Mouse (Mus musculus): Measurements from ENCODE around the gene Myo10. TPM values are rescaled to one million over a fixed set of nuclear protein-coding genes. Genes with fewer than 3 reads are reported as not detected.
A peak's percentile ranks its signal among the peaks of the same experiment; 100 is the strongest.

Myo10 gene
- polyA plus RNA-seq, 1 experiment = 20.8 TPM

DNA sequence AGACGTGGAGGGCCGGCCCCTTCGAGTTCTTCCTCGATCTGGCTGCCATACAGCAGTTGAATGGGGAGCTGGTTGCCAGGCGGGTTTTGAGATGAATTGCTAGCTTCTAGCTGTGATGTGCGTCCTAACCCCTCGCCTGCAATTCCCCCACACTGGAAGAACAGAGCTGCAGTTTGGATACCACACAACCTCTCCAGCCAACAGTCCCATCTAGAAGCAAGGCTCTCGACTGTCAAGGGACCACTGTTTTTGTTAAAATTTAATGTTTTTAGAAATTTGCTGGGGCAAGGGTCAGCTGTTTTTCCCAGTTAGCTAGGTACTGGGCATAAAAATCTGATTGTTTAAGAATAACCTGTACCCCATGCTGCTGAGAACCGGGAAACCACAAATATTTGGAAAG, 165.1 kb downstream of the Myo10 start:
- H3K4me3 ChIP-seq (ENCODE audit: low read depth, low read length) = no peak overlapping the region
- TF ChIP-seq POLR2A (IDR thresholded peaks at IDR 0.05; ENCODE audit: low read depth, low read length) = no peak
- no peak for TF ChIP-seq CTCF (IDR thresholded peaks at IDR 0.05; ENCODE audit: extremely low read depth, insufficient read length, insufficient replicate concordance, low read depth, low read length)
- H3K27ac ChIP-seq (ENCODE audit: insufficient read depth, low read depth, low read length) = no peak overlapping the region
- peaks cover 62% of the 10 kb centered on the region for H3K36me3 ChIP-seq (ENCODE audit: control insufficient read depth, insufficient read depth, low read length)
- no peaks in the 10 kb centered on the region for H3K4me1 ChIP-seq (ENCODE audit: control insufficient read depth, insufficient read depth, insufficient read length, low read length)
- H3K27me3 ChIP-seq (ENCODE audit: control insufficient read depth, insufficient read depth, low read length) = no peaks in the 10 kb centered on the region
- WGBS = 86% methylated on average over 9 of the region's 9 CpGs

DNA sequence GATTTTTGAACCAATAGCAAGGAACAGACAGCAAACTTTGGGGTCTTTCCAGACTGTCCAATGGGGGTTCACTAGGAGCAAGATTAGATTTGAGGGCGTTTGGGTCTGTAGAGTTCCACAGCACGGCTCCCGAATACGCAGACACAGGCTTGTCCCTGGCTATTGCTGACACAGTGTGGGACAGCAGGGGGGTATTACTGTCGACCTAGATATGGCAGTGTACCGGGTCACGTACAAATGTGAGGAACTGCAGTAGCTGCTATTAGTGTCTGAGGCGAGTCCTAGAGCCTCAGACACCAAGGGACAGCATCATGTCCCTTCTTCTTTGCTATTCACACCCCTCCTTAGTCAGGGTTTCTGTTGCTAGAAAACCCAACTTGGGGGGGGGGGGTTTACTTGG, 165.6 kb downstream of the Myo10 start:
- 92% methylated on average over 8 of the region's 8 CpGs for WGBS
- no peak overlapping the region for H3K27ac ChIP-seq (ENCODE audit: insufficient read depth, low read depth, low read length)
- H3K4me3 ChIP-seq (ENCODE audit: low read depth, low read length) = no peak overlapping the region
- TF ChIP-seq CTCF (IDR thresholded peaks at IDR 0.05; ENCODE audit: extremely low read depth, insufficient read length, insufficient replicate concordance, low read depth, low read length) (no peak), POLR2A (IDR thresholded peaks at IDR 0.05; ENCODE audit: low read depth, low read length) (no peak)
- H3K36me3 ChIP-seq (ENCODE audit: control insufficient read depth, insufficient read depth, low read length) = peaks cover 62% of the 10 kb centered on the region
- no peaks in the 10 kb centered on the region for H3K27me3 ChIP-seq (ENCODE audit: control insufficient read depth, insufficient read depth, low read length)
- H3K4me1 ChIP-seq (ENCODE audit: control insufficient read depth, insufficient read depth, insufficient read length, low read length) = no peaks in the 10 kb centered on the region

DNA sequence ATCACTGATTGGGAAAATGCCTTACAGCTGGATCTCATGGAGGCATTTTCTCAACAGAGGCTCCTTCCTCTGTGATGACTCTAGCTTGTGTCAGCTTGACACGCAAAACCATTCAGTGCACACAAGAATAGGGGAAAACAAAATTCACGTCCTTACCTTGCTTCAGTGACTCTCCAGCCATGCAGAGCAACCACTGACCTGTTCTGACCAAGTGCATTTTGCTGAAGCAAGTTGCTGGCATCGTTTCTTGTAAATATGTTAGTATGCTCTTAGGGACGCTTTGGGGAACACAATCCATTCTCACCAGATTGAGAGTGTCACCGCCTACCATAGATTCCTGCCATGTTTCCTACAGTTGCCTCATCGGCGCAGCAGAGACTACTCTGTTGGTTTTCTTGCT, 166.2 kb downstream of the Myo10 start:
- Histone ChIP-seq H3K27ac (ENCODE audit: insufficient read depth, low read depth, low read length) (no peak overlapping the region), H3K36me3 (ENCODE audit: control insufficient read depth, insufficient read depth, low read length) (peaks cover 63% of the 10 kb centered on the region)

DNA sequence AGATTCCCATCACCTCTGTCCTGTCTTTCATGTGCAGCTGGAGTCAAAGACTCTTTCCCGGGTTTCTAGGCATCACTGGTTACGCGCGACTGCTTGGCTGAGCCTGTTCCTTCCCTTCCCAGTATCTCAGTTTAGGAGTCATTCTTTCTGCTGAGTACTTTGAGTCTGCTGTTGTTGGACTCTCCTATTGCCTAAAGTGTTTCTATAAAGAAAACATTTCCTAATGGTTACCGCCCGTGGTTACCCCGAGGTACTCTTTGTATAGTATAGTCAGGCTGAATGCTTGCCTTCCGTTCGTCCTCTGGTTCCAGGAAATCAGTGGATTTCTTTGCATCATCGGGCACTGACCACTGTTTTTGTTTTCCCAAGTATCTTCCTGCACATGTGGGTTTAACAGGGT, 166.9 kb downstream of the Myo10 start:
- H3K27me3 ChIP-seq (ENCODE audit: control insufficient read depth, insufficient read depth, low read length) = no peaks in the 10 kb centered on the region
- TF ChIP-seq POLR2A (IDR thresholded peaks at IDR 0.05; ENCODE audit: low read depth, low read length) = no peak
- no peak for TF ChIP-seq CTCF (IDR thresholded peaks at IDR 0.05; ENCODE audit: extremely low read depth, insufficient read length, insufficient replicate concordance, low read depth, low read length)
- H3K27ac ChIP-seq (ENCODE audit: insufficient read depth, low read depth, low read length) = no peak overlapping the region
- H3K4me3 ChIP-seq (ENCODE audit: low read depth, low read length) = no peak overlapping the region
- H3K36me3 ChIP-seq (ENCODE audit: control insufficient read depth, insufficient read depth, low read length) = peaks cover 62% of the 10 kb centered on the region
- no peaks in the 10 kb centered on the region for H3K4me1 ChIP-seq (ENCODE audit: control insufficient read depth, insufficient read depth, insufficient read length, low read length)
- whole genome bisulfite sequencing = 77% methylated on average over 10 of the region's 10 CpGs

More for the DNA sequence above, 166.2 kb downstream of the Myo10 start:
- H3K4me3 ChIP-seq (ENCODE audit: low read depth, low read length) = no peak overlapping the region
- no peak for TF ChIP-seq CTCF (IDR thresholded peaks at IDR 0.05; ENCODE audit: extremely low read depth, insufficient read length, insufficient replicate concordance, low read depth, low read length)
- no peak for TF ChIP-seq POLR2A (IDR thresholded peaks at IDR 0.05; ENCODE audit: low read depth, low read length)
- WGBS = 92% methylated on average over 7 of the region's 7 CpGs
- no peaks in the 10 kb centered on the region for H3K27me3 ChIP-seq (ENCODE audit: control insufficient read depth, insufficient read depth, low read length)
- no peaks in the 10 kb centered on the region for H3K4me1 ChIP-seq (ENCODE audit: control insufficient read depth, insufficient read depth, insufficient read length, low read length)

DNA sequence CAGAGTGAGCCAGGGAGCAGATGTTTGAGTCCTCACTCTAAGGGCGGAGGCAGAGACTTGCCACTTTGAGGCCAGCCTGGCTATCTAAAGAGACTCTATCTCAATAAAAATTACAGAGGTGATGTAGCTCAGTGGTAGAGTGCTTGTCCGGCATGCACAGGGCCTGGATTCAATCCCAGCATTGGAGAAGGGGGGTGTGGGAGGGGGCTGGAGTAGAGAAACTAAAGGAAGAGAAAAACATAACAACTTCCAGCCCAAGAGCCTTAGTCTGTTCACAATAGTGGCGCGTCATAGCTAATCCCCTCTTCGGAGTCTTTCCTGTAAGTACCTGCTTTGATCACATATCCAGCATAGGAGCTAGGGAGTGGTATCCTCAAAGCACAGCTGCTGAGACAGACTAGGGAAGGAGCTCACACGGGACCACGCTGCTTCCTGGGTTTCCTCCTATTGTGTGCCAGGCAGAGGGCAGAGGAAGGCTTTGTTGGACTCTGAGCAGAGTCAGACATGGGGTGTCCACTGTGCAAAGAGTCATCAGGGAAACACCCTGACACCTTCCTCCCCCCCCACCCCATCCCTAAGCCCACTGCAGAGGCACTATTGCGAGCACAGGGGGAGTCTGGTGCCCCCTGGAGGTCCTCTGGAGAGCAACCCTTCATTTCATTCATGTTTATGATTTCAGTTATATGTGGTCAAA, 169.5 kb downstream of the Myo10 start:
- H3K36me3 ChIP-seq (ENCODE audit: control insufficient read depth, insufficient read depth, low read length) = peaks cover 55% of the 10 kb centered on the region
- no peak for TF ChIP-seq POLR2A (IDR thresholded peaks at IDR 0.05; ENCODE audit: low read depth, low read length)
- TF ChIP-seq CTCF (IDR thresholded peaks at IDR 0.05; ENCODE audit: extremely low read depth, insufficient read length, insufficient replicate concordance, low read depth, low read length) = peak; percentile 40; the same call in 1 of the 2 replicates

DNA sequence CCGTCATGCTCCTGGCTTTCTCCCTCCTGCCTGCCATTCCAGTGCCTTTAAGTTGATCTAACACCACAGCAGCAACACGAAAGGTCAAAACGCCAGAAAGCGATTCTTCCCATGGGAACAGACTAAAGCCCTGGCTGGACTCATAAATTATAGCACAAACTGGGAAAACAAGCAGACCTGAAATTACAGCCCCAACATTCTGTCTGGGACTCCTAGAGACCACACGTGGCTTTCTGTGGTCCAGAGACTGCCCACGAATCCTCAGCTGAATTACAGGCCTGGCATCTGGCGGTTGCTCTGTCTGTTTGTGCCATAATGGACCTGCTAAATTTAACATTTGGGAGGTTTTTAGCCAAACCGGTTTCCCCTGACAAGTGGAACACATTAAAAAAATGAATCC, 171.8 kb downstream of the Myo10 start:
- Histone ChIP-seq H3K27ac (ENCODE audit: insufficient read depth, low read depth, low read length) (no peak overlapping the region), H3K4me1 (ENCODE audit: control insufficient read depth, insufficient read depth, insufficient read length, low read length) (no peaks in the 10 kb centered on the region), H3K27me3 (ENCODE audit: control insufficient read depth, insufficient read depth, low read length) (no peaks in the 10 kb centered on the region), H3K36me3 (ENCODE audit: control insufficient read depth, insufficient read depth, low read length) (peaks cover 48% of the 10 kb centered on the region), H3K4me3 (ENCODE audit: low read depth, low read length) (no peak overlapping the region)
- WGBS = 88% methylated on average over 8 of the region's 8 CpGs
- no peak for TF ChIP-seq POLR2A (IDR thresholded peaks at IDR 0.05; ENCODE audit: low read depth, low read length)
- no peak for TF ChIP-seq CTCF (IDR thresholded peaks at IDR 0.05; ENCODE audit: extremely low read depth, insufficient read length, insufficient replicate concordance, low read depth, low read length)

More for the DNA sequence above, 169.5 kb downstream of the Myo10 start:
- 80% methylated on average over 8 of the region's 8 CpGs for WGBS
- Histone ChIP-seq H3K4me3 (ENCODE audit: low read depth, low read length) (no peak overlapping the region), H3K27me3 (ENCODE audit: control insufficient read depth, insufficient read depth, low read length) (no peaks in the 10 kb centered on the region), H3K4me1 (ENCODE audit: control insufficient read depth, insufficient read depth, insufficient read length, low read length) (no peaks in the 10 kb centered on the region), H3K27ac (ENCODE audit: insufficient read depth, low read depth, low read length) (no peak overlapping the region)

DNA sequence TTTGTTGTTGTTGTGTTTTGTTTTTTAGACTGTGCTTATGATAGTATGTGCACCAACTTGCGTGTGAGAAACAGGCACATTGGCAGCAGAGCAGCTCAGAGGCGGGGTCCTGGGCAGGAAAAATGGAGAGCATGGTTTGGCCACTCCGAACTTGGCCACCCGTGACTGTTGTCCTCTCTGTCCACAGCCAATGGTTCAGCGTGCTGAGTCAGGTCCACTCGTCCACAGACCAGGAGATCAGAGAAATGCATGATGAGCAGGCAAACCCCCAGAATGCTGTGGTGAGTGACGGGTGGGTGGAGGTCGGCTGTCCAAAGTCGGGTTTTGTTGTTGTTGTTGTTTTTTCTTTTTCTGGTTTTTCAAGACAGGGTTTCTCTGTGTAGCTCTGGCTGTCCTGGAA, 173.2 kb downstream of the Myo10 start:
- Histone ChIP-seq H3K27ac (ENCODE audit: insufficient read depth, low read depth, low read length) (no peak overlapping the region), H3K4me3 (ENCODE audit: low read depth, low read length) (no peak overlapping the region), H3K27me3 (ENCODE audit: control insufficient read depth, insufficient read depth, low read length) (no peaks in the 10 kb centered on the region), H3K36me3 (ENCODE audit: control insufficient read depth, insufficient read depth, low read length) (peaks cover 51% of the 10 kb centered on the region), H3K4me1 (ENCODE audit: control insufficient read depth, insufficient read depth, insufficient read length, low read length) (no peaks in the 10 kb centered on the region)
- WGBS = 96% methylated on average over 9 of the region's 9 CpGs
- TF ChIP-seq CTCF (IDR thresholded peaks at IDR 0.05; ENCODE audit: extremely low read depth, insufficient read length, insufficient replicate concordance, low read depth, low read length) = no peak
- TF ChIP-seq POLR2A (IDR thresholded peaks at IDR 0.05; ENCODE audit: low read depth, low read length) = no peak

Data from small intestine, adult 2 months (tissue).